Mouse (Mus musculus) hindbrain, embryonic 14.5 days (tissue): ENCODE data around the gene Epp13. TPM values are rescaled to one million over a fixed set of nuclear protein-coding genes. Genes with fewer than 3 reads are reported as not detected.
A peak's percentile ranks its signal among the peaks of the same experiment; 100 is the strongest.
"Not testable (repeated sequence)": the region's sequence is repeated elsewhere in the genome, so short reads cannot be mapped to it uniquely, and the experiment has no call there.

ENCODE experiments used
- ATAC-seq: fragments of 200-750 bp; cut with Nextera tagmentation; 2 replicates; pipeline ENCODE4 v1.8.0; 2017; ENCODE audit warnings: moderate number of reproducible peaks, mild to moderate bottlenecking, moderate TSS enrichment, moderate library complexity; ENCODE audit not compliant: low FRiP score
- DNase-seq: peaks from one replicate; pipeline ENCODE4 v3.0.0-alpha.2; 2015; ENCODE audit warnings: low spot score
- H3K27ac ChIP-seq: fragments of 300-500 bp; sonication (generic); 2 replicates; pipeline ENCODE4 v1.5.1; 2014; ENCODE audit warnings: mild to moderate bottlenecking, moderate library complexity
- H3K27me3 ChIP-seq: fragments of 300-500 bp; sonication (generic); 2 replicates; pipeline ENCODE4 v1.6.1; 2014; ENCODE audit warnings: mild to moderate bottlenecking, low read length, mixed read lengths; ENCODE audit not compliant: control insufficient read depth, insufficient read depth
- H3K36me3 ChIP-seq: fragments of 300-500 bp; sonication (generic); replicated peaks from 2 replicates; pipeline ENCODE4 v1.6.1; 2014; ENCODE audit not compliant: control insufficient read depth, insufficient read depth
- H3K4me1 ChIP-seq: fragments of 300-500 bp; sonication (generic); replicated peaks from 2 replicates; pipeline ENCODE4 v1.6.1; 2014; ENCODE audit warnings: antibody characterized with exemption, low read length, mixed read lengths; ENCODE audit not compliant: control insufficient read depth, insufficient read depth
- H3K4me2 ChIP-seq: fragments of 300-500 bp; sonication (generic); replicated peaks from 2 replicates; pipeline ENCODE4 v1.6.1; 2014; ENCODE audit warnings: mild to moderate bottlenecking, moderate library complexity
- H3K4me3 ChIP-seq: fragments of 300-500 bp; sonication (generic); replicated peaks from 2 replicates; pipeline ENCODE4 v1.5.1; 2014; ENCODE audit warnings: mild to moderate bottlenecking, low read length
- H3K9ac ChIP-seq: fragments of 300-500 bp; sonication (generic); 2 replicates; pipeline ENCODE4 v1.6.1; 2014
- H3K9me3 ChIP-seq: fragments of 300-500 bp; sonication (generic); 2 replicates; pipeline ENCODE4 v1.6.1; 2016; ENCODE audit warnings: low read length; ENCODE audit not compliant: control insufficient read depth
- WGBS: fragments of 180-500 bp; shearing (Covaris S2); extraction: QIAGEN DNeasy Blood & Tissue Kit; methylation state at CpG from one replicate; pipeline ENCODE4 v1.1.7; 2014; 5-methylcytosine and 5-hydroxymethylcytosine counted together
- polyA plus RNA-seq: library from polyadenylated mRNA; unstranded; fragments of >200 nt; fragmentation: Nextera tagmentation; extraction: Ambion mirVana; gene quantifications from 2 replicates; pipeline ENCODE4 v1.2.1, GENCODE M21; 2014

The Epp13 gene
- polyA plus RNA-seq = not detected in 2 replicates

GRCm38 (mm10) chr7:6252410-6252809 lies at the start of gene Epp13:
TSS of gene Epp13 (plus strand) at chr7:6252710.
- Histone ChIP-seq H3K36me3 (no peaks in the 10 kb centered on the region), H3K27me3 (no peaks in the 10 kb centered on the region)
- WGBS = 90% methylated on average over 6 of the region's 6 CpGs

DNA sequence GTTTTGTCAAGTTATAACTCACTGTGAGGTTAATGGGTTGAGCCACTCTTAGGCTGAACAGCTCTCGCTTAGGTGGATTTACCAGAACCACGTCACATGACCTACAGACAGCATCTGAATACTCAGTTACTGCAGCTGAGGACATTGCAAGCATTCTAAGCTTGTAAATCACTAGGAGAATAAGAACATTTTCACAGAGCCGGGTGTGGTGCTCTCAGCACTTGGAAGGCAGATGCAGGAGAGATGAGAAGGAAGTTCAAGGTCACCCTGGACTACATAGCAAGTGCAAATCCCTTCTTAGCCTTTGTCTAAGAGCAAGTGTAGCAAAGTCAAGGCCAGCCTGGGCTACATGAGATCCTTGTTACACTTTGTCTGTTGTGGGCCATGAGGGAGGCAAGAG lies 48.3 kb upstream of the Epp13 start:
- Histone ChIP-seq H3K27me3 (no peaks in the 10 kb centered on the region), H3K9ac (no peak overlapping the region), H3K36me3 (no peaks in the 10 kb centered on the region), H3K4me3 (no peak overlapping the region), H3K4me1 (no peaks in the 10 kb centered on the region), H3K4me2 (no peak overlapping the region), H3K9me3 (no peaks in the 10 kb centered on the region), H3K27ac (no peak overlapping the region)
- no peak for DNase-seq
- ATAC-seq = no peak
- 85% methylated on average over 3 of the region's 3 CpGs for WGBS

More at GRCm38 (mm10) chr7:6252410-6252809, at the start of gene Epp13:
- no peak within 1 kb of the TSS for H3K4me2 ChIP-seq
- H3K4me3 ChIP-seq = no peak within 1 kb of the TSS
- no peak within 1 kb of the TSS for H3K27ac ChIP-seq
- no peak for ATAC-seq
- H3K9me3 ChIP-seq = no peaks in the 10 kb centered on the region
- DNase-seq = no peak
- H3K9ac ChIP-seq = no peak within 1 kb of the TSS
- H3K4me1 ChIP-seq = no peaks in the 10 kb centered on the region

DNA sequence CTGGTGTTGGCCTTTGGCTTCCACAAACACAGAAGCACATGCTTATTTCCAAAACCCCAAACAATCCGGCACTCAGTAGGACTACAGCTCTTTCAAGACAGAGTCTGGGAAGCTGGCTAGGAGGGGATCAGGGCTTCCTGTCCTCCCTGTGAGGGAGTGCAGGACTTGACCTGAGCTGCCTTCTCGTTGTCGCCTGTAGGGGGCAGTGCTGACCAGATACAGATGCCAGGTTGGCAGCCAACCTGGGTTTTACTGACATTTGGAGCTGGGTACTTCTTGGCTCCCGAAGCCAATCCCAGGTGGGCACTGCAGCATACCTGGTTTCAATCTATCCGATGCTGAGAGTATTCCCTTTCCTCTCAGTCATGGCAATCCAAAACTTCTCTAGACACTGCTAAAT lies 39.4 kb upstream of the Epp13 start:
- Histone ChIP-seq H3K4me1 (no peaks in the 10 kb centered on the region), H3K4me2 (no peak overlapping the region), H3K27me3 (no peaks in the 10 kb centered on the region), H3K9me3 (0 out of 2 replicates have a peak, but pooled peaks cover 4% of the 10 kb centered on the region), H3K27ac (no peak overlapping the region), H3K9ac (no peak overlapping the region), H3K4me3 (no peak overlapping the region), H3K36me3 (no peaks in the 10 kb centered on the region)
- WGBS = 45% methylated on average over 5 of the region's 5 CpGs
- no peak for ATAC-seq
- no peak for DNase-seq

DNA sequence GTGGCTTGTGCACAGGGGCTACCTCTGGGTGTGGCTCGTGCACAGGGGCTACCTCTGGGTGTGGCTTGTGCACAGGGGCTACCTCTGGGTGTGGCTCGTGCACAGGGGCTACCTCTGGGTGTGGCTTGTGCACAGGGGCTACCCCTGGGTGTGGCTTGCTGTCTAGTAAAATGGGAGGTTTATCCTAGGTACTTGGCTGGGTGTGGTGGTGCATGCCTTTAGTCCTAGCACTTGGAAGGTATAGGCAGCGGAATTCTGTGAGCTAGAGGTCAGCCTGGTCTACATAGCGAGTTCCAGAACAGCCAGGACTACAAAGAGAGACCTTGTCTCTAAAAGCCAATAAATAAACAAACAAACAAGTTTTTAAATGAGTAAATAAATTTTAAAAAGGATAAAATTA lies 37.8 kb upstream of the Epp13 start:
- H3K36me3 ChIP-seq, H3K4me2 ChIP-seq, H3K27me3 ChIP-seq, H3K9me3 ChIP-seq, H3K9ac ChIP-seq, DNase-seq, ATAC-seq, H3K4me1 ChIP-seq, H3K4me3 ChIP-seq, H3K27ac ChIP-seq: not testable (repeated sequence)
- WGBS = 72% methylated on average over 2 of the region's 4 CpGs

DNA sequence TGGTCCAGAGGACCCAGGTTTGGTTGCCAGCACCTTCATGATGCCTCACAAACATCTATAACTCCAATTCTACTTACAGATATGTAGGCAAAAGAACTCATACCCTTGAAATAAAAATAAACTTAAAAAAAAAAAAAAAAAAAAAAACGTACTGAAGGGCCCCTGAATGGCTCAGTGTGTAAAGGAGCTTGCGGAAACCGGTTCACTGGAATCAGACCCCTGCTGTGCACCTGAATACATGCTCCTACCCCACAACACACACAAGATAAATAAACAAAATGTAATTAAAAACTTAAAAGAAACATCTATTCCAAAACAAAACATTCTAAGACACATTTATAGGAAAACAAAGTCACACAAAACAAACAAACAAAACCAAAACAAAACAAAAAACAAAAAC lies 32.4 kb upstream of the Epp13 start:
- H3K36me3 ChIP-seq = no peaks in the 10 kb centered on the region
- no peak overlapping the region for H3K27ac ChIP-seq
- H3K27me3 ChIP-seq = no peaks in the 10 kb centered on the region
- WGBS = 42% methylated on average over 3 of the region's 3 CpGs
- no peak for DNase-seq
- no peaks in the 10 kb centered on the region for H3K9me3 ChIP-seq
- no peak overlapping the region for H3K4me3 ChIP-seq
- no peak overlapping the region for H3K4me2 ChIP-seq
- ATAC-seq = no peak
- no peaks in the 10 kb centered on the region for H3K4me1 ChIP-seq
- H3K9ac ChIP-seq = no peak overlapping the region

GRCm38 (mm10) chr7:6221978-6222377 lies 30.5 kb upstream of the Epp13 start, which contains the start of gene Zscan5b:
TSS of gene Zscan5b (plus strand) at chr7:6222278.
- Histone ChIP-seq H3K4me2 (no peak within 1 kb of the TSS), H3K4me3 (no peak within 1 kb of the TSS), H3K36me3 (no peaks in the 10 kb centered on the region), H3K9me3 (no peaks in the 10 kb centered on the region), H3K27ac (no peak within 1 kb of the TSS), H3K4me1 (no peaks in the 10 kb centered on the region), H3K9ac (no peak within 1 kb of the TSS), H3K27me3 (no peaks in the 10 kb centered on the region)
- ATAC-seq (no peak), DNase-seq (no peak)
- 95% methylated on average over 12 of the region's 12 CpGs for WGBS

DNA sequence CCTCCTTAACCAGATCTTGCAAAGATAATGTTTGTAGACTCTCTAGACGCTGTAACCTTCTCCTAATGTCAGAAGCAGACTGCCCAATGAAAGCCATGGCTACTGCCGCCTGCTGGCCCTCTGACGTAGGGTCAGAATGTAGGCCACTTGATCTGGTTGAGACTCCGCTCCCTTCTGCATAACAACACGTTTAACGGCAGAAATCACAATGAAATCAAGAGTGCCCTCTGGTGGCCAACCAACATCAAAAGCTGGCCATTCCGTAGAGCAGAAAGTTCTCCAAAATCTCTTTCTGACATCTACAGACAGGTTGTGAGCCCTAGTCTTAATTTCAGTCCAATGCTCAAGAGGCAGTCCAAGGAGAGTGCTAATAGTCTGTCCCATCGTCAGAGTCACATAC lies 24.0 kb upstream of the Epp13 start:
- DNase-seq, H3K27ac ChIP-seq, H3K4me1 ChIP-seq, H3K4me2 ChIP-seq, H3K27me3 ChIP-seq, H3K9ac ChIP-seq, H3K4me3 ChIP-seq, H3K36me3 ChIP-seq, ATAC-seq, H3K9me3 ChIP-seq: not testable (repeated sequence)
- WGBS = 52% methylated on average over 8 of the region's 8 CpGs

GRCm38 (mm10) chr7:6239787-6240186 lies 12.7 kb upstream of the Epp13 start:
- H3K4me1 ChIP-seq = no peaks in the 10 kb centered on the region
- DNase-seq (no peak), ATAC-seq (no peak)
- H3K9ac ChIP-seq = no peak overlapping the region
- no peak overlapping the region for H3K4me3 ChIP-seq
- H3K4me2 ChIP-seq = no peak overlapping the region
- H3K27me3 ChIP-seq = no peaks in the 10 kb centered on the region
- 60% methylated on average over 11 of the region's 11 CpGs for WGBS
- H3K36me3 ChIP-seq = no peaks in the 10 kb centered on the region
- H3K27ac ChIP-seq = no peak overlapping the region
- no peaks in the 10 kb centered on the region for H3K9me3 ChIP-seq

DNA sequence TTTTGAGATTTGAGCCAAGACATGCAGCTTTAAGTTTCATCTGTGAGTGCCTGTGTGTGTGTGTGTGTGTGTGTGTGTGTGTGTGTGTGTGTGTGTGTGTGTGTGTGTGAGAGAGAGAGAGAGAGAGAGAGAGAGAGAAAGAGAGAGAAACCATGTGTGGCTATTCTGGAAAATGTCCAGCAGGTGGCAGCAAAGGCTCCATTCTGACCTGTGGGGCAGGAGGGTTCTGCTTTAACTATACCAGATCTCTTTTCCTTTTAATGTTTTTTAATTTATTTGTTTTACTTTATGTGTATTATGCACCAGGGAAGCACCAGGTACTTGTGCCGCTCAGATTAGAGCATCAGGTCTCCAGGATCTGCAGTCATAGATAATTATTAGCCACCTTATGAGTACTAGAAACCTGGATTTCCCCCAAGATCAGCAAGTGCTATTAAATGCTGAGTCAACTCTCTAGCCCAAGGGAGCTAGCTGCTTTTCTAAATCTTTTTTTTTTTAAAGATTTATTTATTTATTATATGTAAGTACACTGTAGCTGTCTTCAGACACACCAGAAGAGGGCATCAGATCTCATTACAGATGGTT lies 11.6 kb upstream of the Epp13 start:
- not testable (repeated sequence) for H3K36me3 ChIP-seq, H3K4me2 ChIP-seq, ATAC-seq, H3K4me3 ChIP-seq, H3K9me3 ChIP-seq, H3K4me1 ChIP-seq, H3K27ac ChIP-seq, H3K9ac ChIP-seq, H3K27me3 ChIP-seq
- peak; percentile 36 for DNase-seq
- WGBS = 26% methylated on average over 1 of the region's 1 CpGs
